ENCODE assay signal across 19 mouse cellular contexts in the genomic region with DNA sequence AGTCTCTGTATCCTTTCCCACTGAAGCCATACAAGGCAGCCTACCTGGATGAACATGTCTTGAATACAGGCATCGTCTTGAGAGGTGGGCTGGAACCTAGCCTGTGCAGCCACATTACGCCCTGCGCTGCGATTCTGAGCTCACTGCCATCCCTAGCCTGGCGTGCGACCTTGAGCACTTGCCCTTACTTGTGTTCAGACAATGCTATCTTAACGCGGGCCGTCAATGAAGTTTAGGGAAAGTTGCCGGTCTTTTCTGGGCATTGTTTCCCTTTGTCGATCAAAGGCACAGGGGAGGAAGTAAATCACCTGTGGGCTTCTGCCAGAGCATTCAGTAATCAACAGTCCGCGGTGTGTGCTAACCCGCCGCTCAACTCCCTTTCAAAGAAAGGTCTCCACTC. TPM values are rescaled to one million over a fixed set of nuclear protein-coding genes. Genes with fewer than 3 reads are reported as not detected.
A peak's percentile ranks its signal among the peaks of the same experiment; 100 is the strongest.
DNase-seq lines count a peak whose midpoint lies in the region; ATAC-seq lines count a peak whose summit lies in the region.
"Had no signal": no experiment of that assay in that cellular context is flagged by ENCODE, and none has a peak within 500 bp of the region (broad histone marks: within the 10 kb centered on the region; RNA-seq: fewer than 3 reads in every experiment).

No protein-coding gene starts in this region.

- DNase-seq in heart, postnatal 4 days, result no peak
- DNase-seq in kidney, postnatal 36 days, result no peak
- no peak for DNase-seq in neural tube, embryonic 10.5 days (ENCODE audit: extremely low spot score, low spot score)
- DNase-seq in limb, embryonic 10.5 days (ENCODE audit: low spot score), result no peak
- no peak for DNase-seq in frontal cortex, adult 2 months (ENCODE audit: extremely low spot score in 1 of 2, low spot score in 1 of 2)
- DNase-seq: adrenal gland, postnatal 25 days; cerebellum, adult 8-10 months; gastrocnemius, postnatal 14 days; liver, postnatal 0 days; retina, postnatal 1 day had no signal

- H3K36me3 ChIP-seq in heart, embryonic 11.5 days (ENCODE audit: control insufficient read depth, insufficient read depth, low read length), result no peaks in the 10 kb centered on the region
- H3K36me3 ChIP-seq in kidney, embryonic 15.5 days, result no peaks in the 10 kb centered on the region
- no peaks in the 10 kb centered on the region for H3K36me3 ChIP-seq in neural tube, embryonic 13.5 days
- no peaks in the 10 kb centered on the region for H3K36me3 ChIP-seq in limb, embryonic 10.5 days
- H3K36me3 ChIP-seq: forebrain, embryonic 15.5 days; hindbrain, embryonic 12.5 days; limb, embryonic 13.5 days had no signal

- no peak overlapping the region for H3K9ac ChIP-seq in heart, embryonic 11.5 days (ENCODE audit: low read depth, low read length)
- H3K9ac ChIP-seq in kidney, embryonic 15.5 days, result no peak overlapping the region
- H3K9ac ChIP-seq in neural tube, embryonic 13.5 days, result no peak overlapping the region
- H3K9ac ChIP-seq: forebrain, embryonic 15.5 days; hindbrain, embryonic 12.5 days; limb, embryonic 13.5 days; liver, postnatal 0 days had no signal

- no peaks in the 10 kb centered on the region; the same call in 1 of the 2 replicates for H3K27me3 ChIP-seq in heart, embryonic 11.5 days (ENCODE audit: control insufficient read depth, insufficient read depth, low read length)
- H3K27me3 ChIP-seq in kidney, embryonic 15.5 days, result 0 out of 2 replicates have a peak, but pooled peaks cover 2% of the 10 kb centered on the region
- H3K27me3 ChIP-seq in neural tube, embryonic 13.5 days, result no peaks in the 10 kb centered on the region
- H3K27me3 ChIP-seq in limb, embryonic 10.5 days (ENCODE audit: low read depth, poor library complexity, severe bottlenecking), result no peaks in the 10 kb centered on the region
- H3K27me3 ChIP-seq: forebrain, embryonic 15.5 days; hindbrain, embryonic 12.5 days; limb, embryonic 13.5 days had no signal

- H3K4me3 ChIP-seq in heart, embryonic 11.5 days (ENCODE audit: low read depth, low read length), result no peak overlapping the region
- H3K4me3 ChIP-seq in kidney, embryonic 15.5 days (replicated peaks), result no peak overlapping the region
- H3K4me3 ChIP-seq in neural tube, embryonic 13.5 days, result no peak overlapping the region
- no peak overlapping the region for H3K4me3 ChIP-seq in limb, embryonic 10.5 days
- H3K4me3 ChIP-seq: forebrain, embryonic 15.5 days; hindbrain, embryonic 12.5 days; layer of hippocampus, adult 2 months; limb, embryonic 13.5 days had no signal

- H3K4me2 ChIP-seq in heart, embryonic 11.5 days, result peak overlapping the region; percentile 34
- peak overlapping the region; percentile 41 for H3K4me2 ChIP-seq in kidney, embryonic 15.5 days
- H3K4me2 ChIP-seq in neural tube, embryonic 13.5 days, result no peak overlapping the region
- H3K4me2 ChIP-seq: forebrain, embryonic 15.5 days; hindbrain, embryonic 12.5 days; limb, embryonic 13.5 days had no signal

- 0 out of 2 replicates have a peak, but pooled peaks cover 2% of the 10 kb centered on the region for H3K4me1 ChIP-seq in heart, embryonic 11.5 days (ENCODE audit: control insufficient read depth, insufficient read depth, low read length)
- peaks cover 15% of the 10 kb centered on the region for H3K4me1 ChIP-seq in kidney, embryonic 15.5 days
- H3K4me1 ChIP-seq in neural tube, embryonic 13.5 days (replicated peaks), result peaks cover 14% of the 10 kb centered on the region
- H3K4me1 ChIP-seq in limb, embryonic 10.5 days, result peaks cover 17% of the 10 kb centered on the region

- no peaks in the 10 kb centered on the region for H3K9me3 ChIP-seq in heart, embryonic 11.5 days (replicated peaks; ENCODE audit: control insufficient read depth, low read length)
- no peaks in the 10 kb centered on the region for H3K9me3 ChIP-seq in kidney, embryonic 15.5 days (replicated peaks)
- H3K9me3 ChIP-seq in neural tube, embryonic 13.5 days, result no peaks in the 10 kb centered on the region
- no peaks in the 10 kb centered on the region for H3K9me3 ChIP-seq in limb, embryonic 10.5 days (replicated peaks)
- H3K9me3 ChIP-seq: forebrain, embryonic 15.5 days; hindbrain, embryonic 12.5 days; limb, embryonic 13.5 days had no signal

- WGBS in heart, embryonic 11.5 days (ENCODE audit: insufficient replicate concordance), result 25% methylated on average over 15 of the region's 15 CpGs
- WGBS in kidney, embryonic 15.5 days, result 25% methylated on average over 15 of the region's 15 CpGs
- 31% methylated on average over 15 of the region's 15 CpGs for WGBS in neural tube, embryonic 13.5 days
- WGBS in limb, embryonic 10.5 days, result 49% methylated on average over 15 of the region's 15 CpGs

- H3K27ac ChIP-seq in heart, embryonic 11.5 days (ENCODE audit: low read depth, low read length), result no peak overlapping the region
- H3K27ac ChIP-seq in kidney, embryonic 15.5 days, result no peak overlapping the region
- no peak overlapping the region for H3K27ac ChIP-seq in neural tube, embryonic 13.5 days (replicated peaks)
- peak overlapping the region; percentile 26 for H3K27ac ChIP-seq in limb, embryonic 10.5 days
- H3K27ac ChIP-seq: forebrain, embryonic 15.5 days; hindbrain, embryonic 12.5 days; layer of hippocampus, adult 2 months; limb, embryonic 13.5 days had no signal

- ATAC-seq in heart, embryonic 11.5 days (replicated peaks; ENCODE audit: insufficient number of reproducible peaks, low FRiP score, low TSS enrichment), result no peak; the same call in 1 of the 2 replicates
- ATAC-seq in kidney, embryonic 15.5 days (replicated peaks; ENCODE audit: low FRiP score), result no peak
- ATAC-seq in neural tube, embryonic 13.5 days (ENCODE audit: low read depth), result 0 out of 2 replicates have a peak, but pooled peaks have one; percentile 27
- ATAC-seq: activated CD4-positive, CD25-positive, alpha-beta regulatory T cell, adult 4 months; forebrain, embryonic 15.5 days; intestine, postnatal 0 days; liver, postnatal 0 days had no signal

RNA-seq across cellular contexts. Expression of a gene that starts 8.6 kb away (rescaled TPM):
- 22.1 and 31.4 TPM in 2 replicates for polyA plus RNA-seq in heart, embryonic 11.5 days (2014; fragmentation: Nextera tagmentation; extraction: Ambion mirVana)
- 10 to 100 TPM; 41.2 to 42.6 TPM for total RNA-seq in heart, postnatal 4 days (2021)
- polyA plus RNA-seq in kidney, embryonic 15.5 days (2015; fragmentation: Nextera tagmentation; extraction: Ambion mirVana), result 20.3 and 22.3 TPM in 2 replicates
- 23.2 and 28.1 TPM in 2 replicates for polyA plus RNA-seq in neural tube, embryonic 13.5 days (2015; fragmentation: Nextera tagmentation; extraction: Ambion mirVana)
- polyA plus RNA-seq in limb, embryonic 10.5 days (2016; fragmentation: Nextera tagmentation; extraction: Ambion mirVana), result 12.0 and 12.1 TPM in 2 replicates
- polyA plus RNA-seq in frontal cortex, adult 2 months (2012; rRNA removed), result 16.9 and 17.6 TPM in 2 replicates
